Mouse (Mus musculus) c-Kit-positive CD71-positive TER-119-positive erythroid progenitor cells, embryonic 14.5 days (primary cell): ENCODE data around the gene Kprp.
"Not testable (repeated sequence)": the region's sequence is repeated elsewhere in the genome, so short reads cannot be mapped to it uniquely, and the experiment has no call there.

Experiments used
- DNase-seq: peaks from one replicate; pipeline ENCODE4 v3.0.0-alpha.2; 2013; ENCODE audit warnings: low spot score

The Kprp gene

GRCm38 (mm10) chr3:92827108-92827507 lies at the start of gene Kprp:
Kprp (minus strand) TSS chr3:92827247.
- DNase-seq, result no peak

GRCm38 (mm10) chr3:92874180-92874579 lies 47.1 kb upstream of the Kprp start:
- DNase-seq, result no peak

- no peak for DNase-seq
Observed at GRCm38 (mm10) chr3:92870116-92870515, 43.1 kb upstream of the Kprp start, which contains the start of gene 2310050C09Rik. 2310050C09Rik (minus strand) TSS chr3:92870216.

GRCm38 (mm10) chr3:92851186-92851585 lies 24.1 kb upstream of the Kprp start, which contains the start of gene Lce1l:
Lce1l (minus strand) TSS chr3:92851286.
- no peak for DNase-seq

GRCm38 (mm10) chr3:92825808-92826207 lies 1.2 kb downstream of the Kprp start:
- no peak for DNase-seq

- not testable (repeated sequence) for DNase-seq
Observed at GRCm38 (mm10) chr3:92816036-92816435, 11.0 kb downstream of the Kprp start.

- DNase-seq, result no peak
Observed at GRCm38 (mm10) chr3:92815581-92815980, 11.5 kb downstream of the Kprp start.

GRCm38 (mm10) chr3:92807791-92808190 lies 19.3 kb downstream of the Kprp start, which contains the start of gene Lce1k:
Lce1k (minus strand) TSS chr3:92807891.
- DNase-seq, result no peak

GRCm38 (mm10) chr3:92790414-92790813 lies 36.6 kb downstream of the Kprp start, which contains the start of gene Lce1j:
Lce1j (minus strand) TSS chr3:92790514.
- no peak for DNase-seq

GRCm38 (mm10) chr3:92778799-92779198 lies 48.2 kb downstream of the Kprp start, which contains the start of gene Lce1i:
Lce1i (minus strand) TSS chr3:92778899.
- DNase-seq, result no peak
